Mouse (Mus musculus) urinary bladder, postnatal 10 days (tissue): Measurements from ENCODE around the gene Arhgap24.

Experiments
- DNase-seq: peaks from one replicate; pipeline ENCODE4 v3.0.0; 2022; ENCODE audit warnings: low spot score

Arhgap24 gene

DNA sequence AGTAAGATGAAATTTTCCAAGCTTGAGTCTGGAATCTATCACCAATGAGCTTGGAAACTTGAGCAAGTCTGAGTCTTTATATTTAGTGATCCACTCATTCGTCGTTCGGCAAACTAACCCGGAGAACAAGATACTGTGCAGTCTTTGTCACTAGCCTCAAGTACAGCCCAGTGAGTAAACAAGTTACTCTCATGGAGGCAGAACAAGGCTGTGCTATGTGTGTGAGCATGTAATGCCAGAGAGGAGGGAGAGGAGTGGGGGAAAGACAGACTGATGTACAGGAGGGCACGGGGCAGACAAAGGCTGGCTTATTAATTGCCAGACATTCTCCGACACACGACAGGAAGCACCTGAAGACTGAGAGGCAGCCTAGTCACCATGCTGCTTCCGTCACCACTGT is 97.2 kb downstream of the Arhgap24 start:
- no peak for DNase-seq

DNA sequence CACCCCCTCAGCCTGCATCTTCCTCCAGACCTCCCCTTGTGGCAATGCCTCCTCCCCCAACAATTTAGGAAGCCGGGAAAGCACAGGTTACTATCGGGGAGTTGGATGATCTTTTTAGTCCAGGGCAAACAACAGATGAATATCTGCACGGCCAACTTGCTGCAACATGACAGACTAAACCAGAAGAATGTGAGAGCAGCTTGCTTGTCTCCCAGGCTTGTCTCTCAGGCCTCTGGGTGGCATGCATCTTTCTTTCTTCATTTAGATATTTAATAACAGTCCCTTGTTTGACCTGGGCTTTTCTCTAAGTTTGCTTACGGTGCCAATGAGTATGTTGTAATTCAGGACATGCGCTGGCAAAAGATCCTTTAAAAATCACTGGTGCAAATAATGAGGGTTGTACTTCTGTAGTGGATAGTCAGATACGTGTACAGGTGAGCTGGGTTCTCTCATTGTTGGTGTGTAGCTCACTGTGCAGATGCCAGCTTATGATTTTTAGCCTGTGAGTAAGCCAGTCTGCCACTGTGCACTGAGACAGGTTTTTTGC is 101.7 kb downstream of the Arhgap24 start:
- no peak for DNase-seq

DNA sequence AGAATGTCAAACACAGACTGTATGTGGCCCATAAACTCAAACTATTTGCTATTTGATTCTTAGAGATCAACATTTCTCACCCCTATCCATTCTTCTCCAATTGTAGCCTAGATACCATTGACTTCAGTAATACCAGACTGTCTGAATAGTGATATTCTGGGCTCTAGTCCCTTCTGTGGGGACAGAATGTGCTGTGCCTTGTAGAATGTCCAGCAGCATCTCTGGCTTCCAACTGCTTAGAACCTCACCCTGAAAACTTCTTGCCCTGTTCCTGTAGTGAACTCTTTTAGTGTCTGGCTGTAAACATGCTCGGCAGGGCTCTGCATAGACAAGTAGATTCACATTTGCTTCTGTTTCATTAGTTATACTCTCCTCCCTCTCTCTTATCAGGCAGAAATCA is 110.2 kb downstream of the Arhgap24 start:
- DNase-seq, result no peak

DNA sequence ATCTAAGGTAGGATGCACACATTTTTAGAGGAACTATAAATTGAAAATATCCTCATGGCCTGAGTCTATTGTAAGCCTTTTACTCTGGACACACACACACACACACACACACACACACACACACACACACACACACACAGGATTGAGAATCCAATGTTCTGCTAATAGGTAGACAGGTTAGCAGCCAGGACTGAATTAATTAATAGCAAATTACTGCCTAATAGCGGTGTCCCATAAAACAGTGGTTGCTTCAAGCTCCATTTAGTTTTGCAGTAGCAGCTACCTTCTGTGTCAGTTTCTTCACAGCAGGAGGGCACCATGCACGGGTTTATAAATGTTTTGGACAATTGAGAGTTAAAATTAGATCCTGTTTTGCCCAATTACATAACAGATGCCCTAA is 111.9 kb downstream of the Arhgap24 start:
- no peak for DNase-seq

DNA sequence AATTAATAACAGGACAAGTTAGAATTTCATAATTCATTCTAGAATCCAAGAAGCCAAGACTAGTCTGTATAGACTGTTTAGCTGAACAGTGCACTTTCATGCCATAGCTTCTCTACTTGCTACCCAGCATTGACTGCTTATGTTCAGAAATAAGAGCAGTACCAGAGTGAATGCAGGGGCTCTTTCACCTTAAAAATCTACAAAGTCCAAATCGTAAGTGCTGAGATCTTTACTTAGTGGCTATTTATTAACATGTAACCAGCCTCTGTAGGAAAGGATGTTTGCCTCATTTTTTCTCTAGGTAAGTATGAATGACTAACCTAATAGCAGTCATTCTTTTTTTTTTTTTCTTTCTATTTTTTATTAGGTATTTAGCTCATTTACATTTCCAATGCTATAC is 117.9 kb downstream of the Arhgap24 start:
- DNase-seq, result no peak

DNA sequence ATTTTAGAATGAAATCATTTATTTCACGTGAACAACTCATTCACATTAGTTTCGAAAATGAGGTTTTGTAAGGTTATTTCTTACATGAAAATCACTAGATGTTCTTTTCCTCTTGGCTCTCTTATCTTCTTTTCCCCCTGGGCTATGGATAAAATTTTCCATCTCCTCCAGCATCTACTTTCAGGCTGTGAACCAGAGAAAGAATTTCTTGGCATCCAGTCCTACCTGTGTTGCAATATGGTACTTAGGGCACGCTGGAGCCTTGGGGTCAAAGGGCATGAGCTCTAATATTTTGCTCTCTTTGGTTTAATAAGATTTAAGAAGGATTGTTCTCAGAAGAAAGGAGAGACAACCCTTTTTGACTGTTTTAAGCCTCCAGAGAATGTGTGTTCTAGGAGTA is 132.4 kb downstream of the Arhgap24 start:
- DNase-seq, result no peak

DNA sequence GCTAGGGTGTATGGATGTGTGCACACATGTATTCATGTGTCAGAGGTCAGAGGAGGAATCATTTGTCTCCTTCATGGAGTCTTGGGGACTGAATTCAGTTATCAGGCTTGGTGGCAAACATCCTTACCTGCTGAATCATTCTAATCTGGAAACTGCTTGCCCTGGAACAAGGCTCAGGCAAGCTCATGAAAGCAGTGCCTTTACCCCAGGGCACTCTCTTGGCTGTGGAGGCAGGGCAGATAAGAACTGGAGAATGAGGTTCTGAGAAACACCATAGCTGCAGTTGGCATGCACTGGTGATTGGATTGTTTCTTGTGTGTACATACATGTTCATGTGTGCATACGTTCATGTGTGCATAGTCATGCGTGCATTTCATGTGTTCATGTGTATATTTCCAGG is 132.9 kb downstream of the Arhgap24 start:
- no peak for DNase-seq

DNA sequence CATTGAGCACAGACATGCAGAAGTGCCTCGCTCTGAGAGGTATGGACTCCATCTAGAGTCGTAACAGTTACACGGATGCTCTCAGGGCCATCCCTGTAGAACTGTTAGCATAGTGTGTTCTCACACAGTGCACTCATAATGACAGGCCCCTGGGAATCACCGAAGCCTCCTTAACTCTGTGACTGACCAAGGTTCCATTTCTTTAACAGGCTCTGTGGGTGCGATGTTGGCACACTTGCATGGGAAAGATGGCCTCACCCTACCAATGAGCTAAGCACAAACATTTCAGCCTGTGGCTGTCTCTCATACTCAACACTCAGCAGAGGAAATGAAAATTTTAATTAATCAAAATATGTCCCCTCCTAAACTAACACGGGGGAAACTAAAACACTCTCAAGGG is 134.1 kb downstream of the Arhgap24 start:
- no peak for DNase-seq

DNA sequence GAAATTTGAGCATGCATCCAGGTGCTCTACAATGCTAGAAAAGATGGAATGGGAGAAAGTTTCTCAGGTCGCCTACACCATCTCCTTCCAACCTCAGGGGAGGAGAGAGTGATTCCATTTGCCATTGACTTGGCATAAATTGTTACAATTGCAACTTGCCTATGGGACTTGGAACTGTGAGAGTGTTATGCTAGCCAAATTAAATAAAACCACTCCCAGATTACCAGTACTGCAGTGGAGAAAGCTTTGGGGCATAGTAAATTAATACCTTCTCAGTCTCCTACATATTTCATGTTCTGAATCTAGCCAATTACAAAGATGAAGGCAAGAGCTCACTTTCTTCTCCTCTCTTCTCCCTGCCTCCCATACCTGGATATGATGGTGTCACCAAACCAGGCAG is 139.8 kb downstream of the Arhgap24 start:
- no peak for DNase-seq

DNA sequence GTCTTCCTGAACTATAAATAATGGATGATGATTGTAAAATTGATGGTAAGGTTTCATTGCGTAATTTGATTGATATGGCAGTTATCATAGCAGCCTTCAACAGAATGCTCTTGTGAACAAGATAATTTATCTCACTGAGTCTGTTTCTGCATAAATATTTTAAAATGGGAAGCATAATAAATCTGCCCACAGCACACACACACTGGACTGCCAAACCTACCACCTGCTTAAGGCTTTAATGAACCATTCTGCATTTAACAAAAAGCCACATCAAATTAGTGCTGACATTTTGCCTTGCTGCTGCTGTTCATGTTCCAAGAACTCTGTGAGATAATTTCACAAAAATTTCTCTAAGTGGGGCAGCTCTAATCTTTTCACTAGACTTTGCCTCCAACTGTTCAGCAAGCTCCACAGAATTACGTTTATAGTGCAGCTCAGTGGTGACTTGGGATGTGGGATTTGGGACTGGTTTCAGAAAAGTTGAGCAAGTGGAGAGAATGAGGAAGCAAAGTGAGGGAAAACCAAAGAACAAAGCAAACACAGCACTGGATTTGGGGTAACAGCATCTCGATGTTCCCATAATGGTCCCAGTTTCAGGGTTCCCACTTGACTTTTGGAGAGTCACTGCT is 142.7 kb downstream of the Arhgap24 start:
- DNase-seq, result no peak

DNA sequence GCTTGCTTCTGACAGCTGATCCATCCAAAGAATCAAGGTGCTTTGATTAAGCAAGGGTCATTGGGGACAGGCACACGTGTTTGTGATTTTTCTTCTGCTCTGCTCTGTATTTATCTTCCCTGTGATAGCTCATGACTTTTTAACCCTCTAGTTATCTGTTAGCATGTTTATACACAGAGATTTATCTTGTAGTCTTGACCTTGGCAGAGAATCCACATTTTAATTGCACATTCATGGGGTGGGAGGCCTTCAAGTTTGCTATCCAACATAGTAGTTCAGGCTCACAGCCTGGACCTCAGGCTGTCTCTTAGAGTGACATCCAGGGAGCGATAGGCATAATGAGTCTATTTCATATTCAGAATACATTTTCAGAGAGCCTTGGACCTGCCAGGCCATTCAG is 145.5 kb downstream of the Arhgap24 start:
- DNase-seq, result no peak

DNA sequence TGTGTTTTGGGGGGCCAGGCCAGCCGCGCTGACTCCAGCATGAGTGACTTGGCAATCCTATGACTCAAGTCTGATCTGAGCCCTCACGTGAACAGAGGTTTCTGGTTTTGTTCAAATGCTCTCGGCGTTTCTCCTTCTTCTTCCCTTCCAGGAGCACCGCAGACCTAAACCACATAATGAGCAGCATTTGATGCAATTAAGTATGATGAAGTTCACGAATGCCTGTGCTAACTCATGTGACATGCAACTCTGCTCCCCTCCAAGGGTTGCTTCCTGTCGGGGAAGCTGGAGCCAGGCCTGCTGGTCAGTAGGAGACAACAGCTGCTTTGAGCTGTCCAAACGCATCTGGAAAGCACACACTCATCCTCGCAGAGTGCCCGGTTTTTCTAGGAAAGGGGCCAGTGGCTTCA is 148.2 kb downstream of the Arhgap24 start:
- DNase-seq, result no peak

DNA sequence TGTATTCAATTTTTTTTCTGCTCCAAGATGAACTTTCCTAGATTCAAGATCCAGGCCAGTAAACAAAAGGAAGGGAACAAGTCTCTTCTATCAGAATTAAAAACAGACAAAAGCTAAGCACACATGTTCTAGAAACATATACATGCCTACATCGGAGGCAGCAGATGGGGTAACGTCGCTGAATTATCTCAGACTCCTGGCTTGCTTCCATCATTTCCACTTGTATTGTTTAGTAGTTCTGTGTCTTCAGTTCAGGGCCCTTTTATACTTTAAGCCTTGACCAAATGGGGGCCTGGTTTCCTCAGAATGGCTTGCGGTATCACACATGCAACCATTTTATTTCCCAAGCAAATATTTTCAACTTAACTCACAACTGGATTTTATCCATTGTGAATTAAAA is 154.4 kb downstream of the Arhgap24 start:
- no peak for DNase-seq

DNA sequence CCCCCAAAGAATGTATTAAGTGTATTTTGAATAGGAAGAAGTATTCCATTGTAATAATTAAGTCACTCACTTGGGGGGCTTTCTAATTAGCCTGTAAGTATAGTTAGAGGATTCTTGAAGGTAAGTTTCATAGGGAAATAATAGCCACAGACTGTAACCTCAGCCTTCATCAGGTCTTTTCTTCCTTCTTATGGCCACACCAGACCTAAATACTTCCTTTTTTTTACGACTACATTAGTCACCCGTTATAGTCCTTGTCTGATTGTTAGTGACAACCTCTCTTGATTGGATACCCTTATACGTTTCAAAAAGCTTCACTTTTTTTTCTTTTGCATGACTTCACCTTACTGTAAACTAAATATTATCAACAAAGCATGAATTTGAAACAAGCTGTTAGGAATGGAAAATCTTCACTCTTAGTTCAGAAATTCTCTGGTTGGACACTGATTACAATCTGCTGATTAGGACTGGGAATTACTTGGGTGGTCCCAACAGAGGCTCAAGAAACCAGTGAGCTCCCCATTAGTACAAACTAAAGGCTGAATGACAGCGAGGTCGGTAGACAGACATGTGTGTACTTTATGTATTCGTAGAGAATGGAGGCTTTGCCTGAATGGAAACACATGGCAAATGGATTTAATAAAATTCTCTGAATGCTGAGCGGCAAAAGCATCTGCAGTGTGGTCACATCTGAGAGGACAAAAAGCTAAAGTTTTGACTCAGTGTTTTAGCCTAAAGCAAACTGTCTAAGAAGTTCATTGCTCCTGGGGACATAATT is 158.8 kb downstream of the Arhgap24 start:
- no peak for DNase-seq

DNA sequence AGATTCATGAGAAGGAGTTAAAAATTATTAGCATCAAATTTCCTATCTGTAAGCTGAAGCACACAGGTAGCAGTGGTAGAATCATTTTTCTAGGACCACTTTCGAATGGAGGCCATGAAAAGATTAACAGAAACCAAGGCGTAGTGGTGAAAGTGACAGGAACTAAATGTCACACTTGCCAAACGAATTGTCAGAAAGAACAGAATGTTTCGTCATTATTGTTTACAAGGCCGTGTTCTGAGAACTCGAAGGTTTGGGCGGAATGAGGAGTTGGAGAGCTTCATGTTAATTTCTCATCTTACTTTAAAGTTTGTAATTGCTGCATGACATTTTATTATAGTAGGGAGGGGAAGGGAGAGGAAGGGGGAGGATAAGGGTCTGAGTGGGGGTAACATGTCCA is 162.2 kb downstream of the Arhgap24 start:
- no peak for DNase-seq

DNA sequence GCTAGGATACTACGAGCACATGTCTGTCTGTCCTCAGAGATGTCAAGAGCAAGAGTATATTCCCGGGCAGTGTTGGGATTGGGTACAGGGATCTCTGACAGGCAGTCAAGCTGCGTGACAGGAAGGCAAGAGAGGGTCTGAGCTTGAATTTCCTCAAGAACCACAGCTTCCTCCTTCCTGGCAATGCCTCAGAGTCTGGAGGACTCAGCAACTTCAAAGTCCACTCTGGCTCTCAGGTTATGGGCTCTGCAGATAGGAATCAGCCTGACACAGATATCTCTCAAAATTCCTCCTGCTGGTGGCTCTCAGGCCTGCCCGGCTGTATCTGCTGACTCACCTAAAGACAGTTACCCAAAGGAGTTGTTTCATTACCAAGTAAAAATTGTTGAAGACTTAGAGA is 162.6 kb downstream of the Arhgap24 start:
- DNase-seq, result no peak

DNA sequence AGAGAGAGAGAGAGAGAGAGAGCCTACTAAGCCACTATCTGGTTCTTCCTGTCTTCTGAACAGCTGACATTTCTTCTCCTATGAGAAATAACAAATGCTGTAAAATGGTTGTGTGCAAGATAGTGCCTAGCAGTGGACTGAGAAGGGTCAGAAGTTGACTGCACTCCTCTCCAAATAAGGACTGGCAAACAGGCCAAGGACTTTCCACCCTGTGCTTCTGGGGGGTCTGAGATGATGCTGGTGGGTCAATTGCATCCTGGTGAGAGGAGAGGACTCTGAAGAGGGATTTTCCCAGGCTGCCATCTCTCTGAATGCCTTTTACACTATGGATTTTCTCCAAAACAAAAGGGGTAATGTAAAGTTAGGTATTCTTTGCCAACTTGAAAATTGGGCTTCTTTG is 177.9 kb downstream of the Arhgap24 start:
- DNase-seq, result no peak

DNA sequence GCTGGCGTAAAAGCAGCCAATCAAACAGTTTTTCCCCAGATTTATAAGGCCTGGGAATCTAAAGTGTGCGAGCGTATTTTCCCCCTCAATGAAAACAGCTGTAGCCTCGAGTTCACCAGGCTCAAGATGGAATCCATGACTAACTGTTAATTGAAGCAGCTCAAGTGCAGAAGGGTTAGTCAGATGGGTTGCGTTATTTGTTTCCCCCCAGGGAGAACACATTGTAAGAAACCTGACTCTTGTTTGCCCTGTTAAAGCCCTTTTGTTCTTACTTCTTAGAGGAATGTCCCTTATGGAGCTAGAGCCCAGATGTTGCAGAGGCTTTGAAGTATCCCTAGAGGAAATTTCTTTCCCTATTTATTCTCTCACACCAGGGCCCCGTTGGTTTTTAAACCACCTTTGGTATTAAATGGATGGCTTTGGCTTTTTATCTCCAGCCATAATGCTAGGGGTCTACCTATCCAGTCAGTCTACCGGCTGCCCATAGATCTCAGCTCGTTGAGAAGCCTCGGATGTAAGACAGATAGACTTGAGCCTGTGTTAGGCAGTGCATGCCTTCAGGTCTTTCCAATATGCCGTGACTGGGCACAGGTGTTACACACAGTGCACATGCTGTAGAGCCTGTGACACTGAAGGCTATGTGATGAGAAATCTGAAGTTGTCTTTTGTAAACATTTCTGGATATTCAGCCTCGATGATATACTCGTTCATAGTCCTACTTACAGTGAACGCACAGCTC is 184.0 kb downstream of the Arhgap24 start:
- DNase-seq, result no peak

DNA sequence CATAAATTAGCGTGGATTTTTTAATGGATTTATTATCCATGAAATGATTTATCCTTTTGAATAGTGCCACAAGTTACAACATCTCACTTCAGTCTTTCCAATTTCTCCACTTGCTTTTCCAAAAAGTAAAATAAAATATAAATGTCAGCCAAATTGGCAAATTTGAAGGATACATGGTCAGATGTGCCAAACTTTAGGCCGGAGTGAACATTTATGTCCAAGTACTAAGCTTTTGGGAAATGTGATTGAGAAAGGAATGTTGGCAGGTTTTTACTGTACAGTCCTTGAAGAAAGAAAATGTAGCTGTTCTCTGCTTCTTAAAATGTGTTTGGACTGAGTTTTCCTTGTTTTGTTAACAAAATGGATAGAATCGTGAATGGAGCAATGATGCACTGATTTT is 185.7 kb downstream of the Arhgap24 start:
- no peak for DNase-seq

DNA sequence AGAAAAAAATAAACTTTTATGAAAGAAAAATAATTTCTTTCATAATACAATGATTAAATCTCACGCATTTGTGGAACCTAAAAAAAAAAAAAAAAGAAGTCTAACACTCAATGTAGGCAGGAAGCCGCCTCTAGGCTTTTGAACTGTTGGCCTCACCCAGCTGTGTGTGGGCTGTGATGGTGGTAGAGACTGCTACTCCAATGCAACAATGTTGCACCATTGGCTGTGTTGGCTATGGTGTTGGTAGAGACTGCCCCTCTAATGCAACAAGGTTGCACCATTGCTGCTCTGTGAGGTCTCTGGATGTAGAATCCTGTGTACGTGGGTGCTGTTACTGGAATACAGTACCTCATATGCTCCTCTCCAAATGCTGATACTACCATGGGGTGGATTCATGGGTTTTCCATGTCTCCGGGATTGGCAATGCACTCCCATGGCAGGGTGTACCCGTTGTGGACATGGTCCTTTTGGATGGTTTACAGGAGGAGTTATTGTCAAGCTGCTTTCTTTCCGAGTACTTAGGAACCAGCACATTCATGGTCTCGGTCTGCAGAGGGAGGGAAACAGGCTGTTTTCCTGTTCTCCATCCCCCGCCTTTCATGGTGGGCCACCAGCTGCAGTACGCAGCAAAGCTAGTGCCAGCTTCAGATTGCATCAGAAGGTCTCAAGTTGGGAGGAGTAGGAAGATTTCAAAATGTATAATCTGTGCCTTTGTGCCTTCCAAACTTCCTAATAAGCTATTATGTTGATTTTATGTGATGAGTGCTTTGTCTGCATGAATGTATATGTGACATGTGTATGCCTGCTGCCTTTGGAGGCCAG is 186.8 kb downstream of the Arhgap24 start:
- no peak for DNase-seq

DNA sequence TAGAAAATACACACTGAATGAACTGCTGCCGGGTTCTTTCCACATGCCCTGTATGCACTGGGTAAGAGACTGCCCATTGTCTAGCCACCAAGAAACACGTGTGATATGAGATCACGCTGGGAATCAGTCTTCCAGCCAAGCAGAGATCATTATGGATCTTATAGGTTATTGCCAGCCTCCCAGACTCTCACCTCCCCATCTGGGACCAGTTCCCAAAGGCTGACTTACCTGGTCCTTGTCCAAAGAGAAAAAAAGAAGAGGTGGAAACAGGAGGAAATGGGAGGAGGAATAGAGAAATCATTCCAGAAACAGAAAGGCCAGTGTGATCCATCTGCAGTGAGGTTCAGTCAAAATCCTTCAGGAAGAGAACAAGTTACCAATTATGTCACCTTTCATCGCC is 189.0 kb downstream of the Arhgap24 start:
- DNase-seq, result no peak

DNA sequence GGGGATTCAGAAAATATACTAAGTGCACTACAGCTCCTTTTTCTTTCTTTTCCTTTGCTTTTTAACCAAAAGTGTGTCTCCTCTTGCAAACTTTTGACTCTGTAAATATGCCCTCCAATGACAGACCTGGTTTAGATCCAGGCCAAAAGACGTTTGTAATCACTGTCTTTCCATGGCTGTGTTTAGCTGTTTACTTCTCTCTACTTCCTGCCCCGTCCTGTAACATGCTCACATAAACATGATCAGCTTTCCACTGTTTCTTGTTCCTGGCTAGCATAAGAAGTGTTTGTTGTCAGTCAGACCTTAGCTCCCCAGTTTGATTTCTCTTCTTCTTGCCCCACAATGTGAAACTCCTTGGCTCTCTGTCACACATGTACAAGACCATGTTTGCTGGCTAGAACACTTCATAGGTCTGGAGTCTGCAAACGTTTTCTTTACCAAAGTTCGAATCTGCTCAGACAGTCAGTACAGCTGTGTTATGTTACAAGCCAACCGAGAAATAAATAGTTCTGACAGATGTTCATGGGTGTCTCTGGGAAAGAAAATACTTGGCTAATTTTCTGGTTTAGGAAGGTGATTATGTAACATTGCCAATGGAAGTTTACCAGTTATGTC is 189.6 kb downstream of the Arhgap24 start:
- DNase-seq, result no peak
